Mouse (Mus musculus) lung, adult 2 months (tissue): Measurements from ENCODE around the gene Tubgcp4.

Experiments
- CTCF ChIP-seq: fragments of 200-500 bp; IDR thresholded peaks from 2 replicates; pipeline ENCODE4 v1.5.1; 2011; ENCODE audit warnings: mild to moderate bottlenecking, low read length, control low read depth; ENCODE audit not compliant: insufficient read depth
- POLR2A ChIP-seq: fragments of 200-500 bp; IDR thresholded peaks from 2 replicates; pipeline ENCODE4 v1.6.1; 2011; ENCODE audit warnings: low read depth, mild to moderate bottlenecking, control low read depth, low read length, borderline replicate concordance; ENCODE audit errors: extremely low read depth

DNA sequence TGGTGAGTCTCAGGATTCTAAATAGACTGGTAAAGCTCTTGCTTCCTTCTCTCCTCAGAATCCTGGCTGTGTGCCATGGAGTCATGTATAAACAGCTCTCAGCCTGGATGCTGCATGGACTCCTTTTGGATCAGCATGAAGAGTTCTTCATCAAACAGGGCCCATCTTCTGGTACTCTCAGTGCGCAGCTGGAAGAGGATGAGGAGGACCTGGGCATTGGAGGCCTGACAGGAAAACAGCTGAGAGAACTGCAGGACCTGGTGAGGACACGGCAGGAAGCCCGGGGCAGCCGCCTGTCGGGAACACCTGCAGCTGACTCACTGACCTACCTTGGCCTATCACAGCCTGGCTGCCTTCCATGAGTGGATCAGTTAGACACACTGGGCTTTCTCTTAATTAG is 13.0 kb downstream of the Tubgcp4 start:
- TF ChIP-seq CTCF = no peak
- TF ChIP-seq POLR2A = no peak
